Mouse (Mus musculus) NIH3T3 (cell line): ENCODE data around the gene Ddo.

Source experiments
- DNase-seq: peaks from one replicate; pipeline ENCODE4 v3.0.0-alpha.2; 2012; ENCODE audit warnings: low read depth

Ddo gene

GRCm38 (mm10) chr10:40629656-40630311, at the start of gene Ddo:
TSS of gene Ddo (plus strand) at chr10:40630011.
- DNase-seq = peak; percentile 37

- peak; percentile 52 for DNase-seq
These were observed 46.1 kb upstream of the Ddo start for GRCm38 (mm10) chr10:40583584-40584255.

GRCm38 (mm10) chr10:40592186-40592585, 37.6 kb upstream of the Ddo start:
- no peak for DNase-seq

- DNase-seq = peak; percentile 90
These were observed 32.6 kb upstream of the Ddo start for GRCm38 (mm10) chr10:40597177-40597576.

GRCm38 (mm10) chr10:40604706-40605394, 25.0 kb upstream of the Ddo start:
- DNase-seq = peak; percentile 37

- no peak for DNase-seq
These were observed 11.8 kb upstream of the Ddo start for GRCm38 (mm10) chr10:40617973-40618372.

- no peak for DNase-seq
These were observed 10.1 kb upstream of the Ddo start for GRCm38 (mm10) chr10:40619760-40620159.

- DNase-seq = peak; percentile 69
These were observed 671 bp upstream of the Ddo start for GRCm38 (mm10) chr10:40629140-40629539.

- peak; percentile 25 for DNase-seq
These were observed 646 bp downstream of the Ddo start for GRCm38 (mm10) chr10:40630457-40630856.

GRCm38 (mm10) chr10:40630961-40631360, 1.1 kb downstream of the Ddo start:
- DNase-seq = no peak

GRCm38 (mm10) chr10:40632087-40632486, 2.3 kb downstream of the Ddo start:
- DNase-seq = no peak

- no peak for DNase-seq
These were observed 7.5 kb downstream of the Ddo start for GRCm38 (mm10) chr10:40637331-40637730.

- peak; percentile 21 for DNase-seq
These were observed 8.5 kb downstream of the Ddo start for GRCm38 (mm10) chr10:40638276-40638675.

- peak; percentile 31 for DNase-seq
These were observed 9.3 kb downstream of the Ddo start for GRCm38 (mm10) chr10:40638823-40639819.

- no peak for DNase-seq
These were observed 10.6 kb downstream of the Ddo start for GRCm38 (mm10) chr10:40640406-40640805.

GRCm38 (mm10) chr10:40641901-40642300, 12.1 kb downstream of the Ddo start:
- no peak for DNase-seq

GRCm38 (mm10) chr10:40643126-40643525, 13.3 kb downstream of the Ddo start:
- DNase-seq = no peak

- DNase-seq = no peak
These were observed 14.6 kb downstream of the Ddo start for GRCm38 (mm10) chr10:40644456-40644855.

- no peak for DNase-seq
These were observed 15.5 kb downstream of the Ddo start for GRCm38 (mm10) chr10:40645346-40645745.

GRCm38 (mm10) chr10:40648776-40649175, 19.0 kb downstream of the Ddo start:
- DNase-seq = peak; percentile 52

- peak; percentile 78 for DNase-seq
These were observed 19.8 kb downstream of the Ddo start for GRCm38 (mm10) chr10:40649634-40650033.

- DNase-seq = no peak
These were observed 21.9 kb downstream of the Ddo start for GRCm38 (mm10) chr10:40651676-40652075.
